Mouse (Mus musculus): ENCODE measurements around the gene Taf1b.

DNA sequence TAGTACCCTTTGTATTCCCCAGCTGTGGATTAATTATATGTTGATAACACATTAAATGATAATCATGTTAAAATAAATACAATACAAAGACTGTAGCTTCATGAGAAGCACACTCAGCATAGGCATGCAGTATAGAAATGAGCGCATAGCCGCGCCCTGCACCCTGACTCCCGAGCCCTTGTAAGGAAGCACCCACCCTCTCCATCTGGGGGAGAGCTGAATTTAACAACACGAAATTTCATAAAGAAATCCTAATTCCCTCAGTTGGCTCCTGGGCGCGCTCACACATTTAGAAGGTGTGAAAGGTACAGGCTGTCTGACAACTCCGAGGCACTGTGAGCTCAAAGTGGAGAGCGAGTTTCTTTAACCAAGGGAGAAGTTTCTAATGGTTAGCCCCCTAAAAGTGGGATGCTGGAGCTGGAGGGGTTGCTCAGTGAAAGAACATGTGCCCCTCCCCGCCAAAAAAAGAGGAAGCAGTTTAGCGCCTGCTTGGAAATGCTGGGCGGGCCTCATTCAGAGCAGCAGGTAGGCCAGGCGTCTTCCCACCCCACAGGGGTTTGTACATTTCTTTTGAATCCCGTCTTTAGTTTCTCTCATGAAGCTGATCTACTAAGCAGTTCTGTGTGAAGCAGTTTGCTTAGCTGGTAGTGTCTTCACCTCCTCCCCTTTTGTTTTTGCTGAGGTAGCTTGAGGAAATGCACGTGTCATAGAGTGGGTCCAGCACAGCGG lies 43.4 kb downstream of the Taf1b start:
- TF ChIP-seq POLR2A (IDR thresholded peaks at IDR 0.05; ENCODE audit: insufficient read depth, low read depth, low read length) (no peak), CTCF (IDR thresholded peaks at IDR 0.05; ENCODE audit: insufficient read depth, low read depth, low read length) (no peak)
